Mouse (Mus musculus): ENCODE measurements around the gene Rybp.

GRCm38 (mm10) chr6:100275643-100276042, 11.6 kb downstream of the Rybp start:
- TF ChIP-seq CTCF (IDR thresholded peaks at IDR 0.05; ENCODE audit: low read depth): no peak
- TF ChIP-seq EP300 (optimal IDR thresholded peaks at IDR 0.05): no peak
